Mouse (Mus musculus) heart, embryonic 12.5 days (tissue): ENCODE results near the gene Tmem169. TPM values are rescaled to one million over a fixed set of nuclear protein-coding genes. Genes with fewer than 3 reads are reported as not detected.

Experiments
- ATAC-seq: fragments of 200-750 bp; cut with Nextera tagmentation; 2 replicates; pipeline ENCODE4 v1.8.0; 2017; ENCODE audit warnings: moderate TSS enrichment, moderate library complexity; ENCODE audit not compliant: insufficient number of reproducible peaks, low FRiP score
- H3K27ac ChIP-seq: fragments of 300-500 bp; sonication (generic); 2 replicates; pipeline ENCODE4 v1.5.1; 2016; ENCODE audit warnings: mild to moderate bottlenecking, moderate library complexity; ENCODE audit not compliant: poor library complexity, severe bottlenecking
- H3K27me3 ChIP-seq: fragments of 300-500 bp; sonication (generic); replicated peaks from 2 replicates; pipeline ENCODE4 v1.6.1; 2016; ENCODE audit warnings: mild to moderate bottlenecking, moderate library complexity
- H3K36me3 ChIP-seq: fragments of 300-500 bp; sonication (generic); 2 replicates; pipeline ENCODE4 v1.6.1; 2016; ENCODE audit warnings: mild to moderate bottlenecking, moderate library complexity
- H3K4me1 ChIP-seq: fragments of 300-500 bp; sonication (generic); replicated peaks from 2 replicates; pipeline ENCODE4 v1.6.1; 2016; ENCODE audit warnings: mild to moderate bottlenecking
- H3K4me2 ChIP-seq: fragments of 300-500 bp; sonication (generic); 2 replicates; pipeline ENCODE4 v1.6.1; 2016; ENCODE audit warnings: mild to moderate bottlenecking, moderate library complexity
- H3K4me3 ChIP-seq: fragments of 300-500 bp; sonication (generic); 2 replicates; pipeline ENCODE4 v1.5.1; 2016; ENCODE audit warnings: mild to moderate bottlenecking
- H3K9ac ChIP-seq: fragments of 300-500 bp; sonication (generic); 2 replicates; pipeline ENCODE4 v1.6.1; 2016; ENCODE audit warnings: mild to moderate bottlenecking, moderate library complexity
- H3K9me3 ChIP-seq: fragments of 300-500 bp; sonication (generic); replicated peaks from 2 replicates; pipeline ENCODE4 v1.6.1; 2016; ENCODE audit warnings: mild to moderate bottlenecking, moderate library complexity
- WGBS: fragments of 180-500 bp; shearing (Covaris S2); methylation state at CpG from one replicate; pipeline ENCODE4 v1.1.7; 2016; 5-methylcytosine and 5-hydroxymethylcytosine counted together
- polyA plus RNA-seq: library from polyadenylated mRNA; unstranded; fragments of >200 nt; fragmentation: Nextera tagmentation; extraction: Ambion mirVana; gene quantifications from 2 replicates; pipeline ENCODE4 v1.2.1, GENCODE M21; 2016

The Tmem169 gene
- polyA plus RNA-seq, 1 experiment from 2014 or later = 0.29 TPM

DNA sequence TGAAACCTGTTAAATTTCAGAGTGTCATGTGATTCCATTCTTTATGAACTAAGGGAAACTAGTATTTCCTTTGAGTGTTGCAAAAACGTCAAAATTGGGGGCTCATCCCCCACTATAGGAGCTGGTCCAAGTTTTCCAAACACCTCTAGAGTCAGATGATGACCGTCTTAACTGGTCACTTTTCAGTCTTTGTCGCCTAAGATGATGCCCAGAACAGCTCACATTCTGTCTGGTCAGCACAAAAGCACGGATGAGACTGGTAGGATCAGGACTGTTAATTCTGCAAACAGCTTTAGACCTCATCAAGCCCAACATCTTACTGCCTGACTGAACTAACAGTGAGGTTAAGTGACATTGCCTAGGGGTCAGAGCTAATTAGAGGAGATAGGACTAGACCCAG is 24.8 kb downstream of the Tmem169 start:
- Histone ChIP-seq H3K9me3 (no peaks in the 10 kb centered on the region), H3K9ac (no peak overlapping the region), H3K4me2 (no peak overlapping the region), H3K27me3 (peaks cover 1% of the 10 kb centered on the region), H3K4me1 (no peaks in the 10 kb centered on the region), H3K4me3 (no peak overlapping the region), H3K36me3 (peaks cover 9% of the 10 kb centered on the region; the same call in 1 of the 2 replicates), H3K27ac (no peak overlapping the region)
- ATAC-seq = no peak
- 62% methylated on average over 4 of the region's 4 CpGs for WGBS

- H3K4me3 ChIP-seq = no peak overlapping the region
- ATAC-seq = no peak
- no peak overlapping the region for H3K4me2 ChIP-seq
- H3K4me1 ChIP-seq = no peaks in the 10 kb centered on the region
- peaks cover 7% of the 10 kb centered on the region for H3K27me3 ChIP-seq
- peaks cover 9% of the 10 kb centered on the region; the same call in 1 of the 2 replicates for H3K36me3 ChIP-seq
- H3K9me3 ChIP-seq = no peaks in the 10 kb centered on the region
- no peak overlapping the region for H3K27ac ChIP-seq
- WGBS = 80% methylated on average over 6 of the region's 6 CpGs
- no peak overlapping the region for H3K9ac ChIP-seq
Observed at GRCm38 (mm10) chr1:72309744-72310424, 25.7 kb downstream of the Tmem169 start.

DNA sequence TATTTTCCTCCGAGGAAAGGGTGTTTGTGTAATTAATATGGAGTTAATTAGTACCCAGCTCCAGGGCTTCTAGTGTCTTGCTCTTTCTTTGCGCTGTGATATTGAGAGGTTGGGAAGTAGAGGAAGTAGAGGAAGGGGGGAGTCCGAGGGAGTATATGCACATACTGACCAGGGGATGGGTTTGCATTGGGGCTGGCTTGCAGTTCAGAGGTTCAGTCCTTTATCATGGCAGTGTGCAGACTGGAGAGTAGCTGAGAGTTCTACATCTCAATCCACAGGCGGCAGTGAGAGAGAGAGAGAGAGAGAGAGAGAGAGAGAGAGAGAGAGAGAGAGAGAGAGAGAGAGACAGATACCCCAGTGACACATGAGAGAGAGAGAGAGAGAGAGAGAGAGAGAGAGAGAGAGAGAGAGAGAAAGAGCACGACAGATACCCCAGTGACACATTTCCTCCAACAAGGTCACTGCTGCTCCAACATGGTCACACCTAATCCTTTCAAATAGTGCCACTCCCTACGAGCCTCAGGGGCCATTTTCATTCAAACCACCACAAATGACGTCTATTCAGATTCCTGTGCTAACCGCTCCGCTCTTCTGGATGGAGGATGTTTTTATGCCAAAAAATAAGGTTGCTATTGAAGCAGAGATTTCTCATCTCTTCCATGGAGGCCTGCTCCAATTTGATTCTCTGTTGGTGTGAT is 28.7 kb downstream of the Tmem169 start:
- Histone ChIP-seq H3K9ac (no peak overlapping the region), H3K27ac (no peak overlapping the region), H3K4me2 (no peak overlapping the region), H3K4me3 (no peak overlapping the region), H3K36me3 (peaks cover 20% of the 10 kb centered on the region; the same call in 1 of the 2 replicates), H3K4me1 (no peaks in the 10 kb centered on the region), H3K9me3 (no peaks in the 10 kb centered on the region), H3K27me3 (peaks cover 17% of the 10 kb centered on the region)
- 86% methylated on average over 9 of the region's 9 CpGs for WGBS
- no peak for ATAC-seq

DNA sequence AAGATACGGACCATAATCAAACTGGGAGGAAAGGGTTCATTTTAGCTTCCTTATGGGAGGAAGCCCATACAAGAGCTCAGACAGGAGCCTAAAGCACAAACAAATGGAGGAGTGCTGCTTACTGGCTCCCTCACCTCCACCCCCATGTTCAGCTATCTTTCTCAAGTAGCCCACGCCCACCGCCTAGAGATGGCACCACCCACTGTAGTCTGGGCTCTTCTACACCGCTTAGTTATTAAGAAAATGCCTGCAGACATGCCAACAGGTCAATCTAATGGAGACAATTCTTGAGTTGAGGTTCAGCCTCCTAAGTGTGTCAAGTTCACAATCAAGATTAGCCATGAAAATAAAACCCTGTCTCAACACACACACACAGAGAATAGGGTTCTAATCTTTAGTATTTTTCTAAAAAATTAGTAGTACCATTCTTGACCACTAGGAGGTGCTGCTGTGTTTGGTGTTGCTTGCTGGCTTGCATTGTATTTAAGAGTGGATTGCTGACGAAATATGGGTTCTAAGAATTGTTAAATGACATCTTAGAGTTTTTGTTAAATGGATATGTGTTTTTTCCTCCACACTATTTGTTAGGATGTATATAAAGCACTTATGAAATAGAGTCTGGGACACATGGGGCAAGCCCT is 29.4 kb downstream of the Tmem169 start:
- no peak overlapping the region for H3K27ac ChIP-seq
- H3K4me2 ChIP-seq = no peak overlapping the region
- H3K27me3 ChIP-seq = peaks cover 23% of the 10 kb centered on the region
- H3K4me1 ChIP-seq = no peaks in the 10 kb centered on the region
- no peak for ATAC-seq
- no peak overlapping the region for H3K9ac ChIP-seq
- 74% methylated on average over 5 of the region's 5 CpGs for WGBS
- H3K36me3 ChIP-seq = peaks cover 20% of the 10 kb centered on the region; the same call in 1 of the 2 replicates
- no peaks in the 10 kb centered on the region for H3K9me3 ChIP-seq
- H3K4me3 ChIP-seq = no peak overlapping the region

- H3K9me3 ChIP-seq = no peaks in the 10 kb centered on the region
- H3K36me3 ChIP-seq = peaks cover 34% of the 10 kb centered on the region
Observed at GRCm38 (mm10) chr1:72315447-72315846, 31.3 kb downstream of the Tmem169 start.

GRCm38 (mm10) chr1:72316409-72316808 is 32.2 kb downstream of the Tmem169 start:
- 52% methylated on average over 8 of the region's 8 CpGs for WGBS
- Histone ChIP-seq H3K36me3 (peaks cover 44% of the 10 kb centered on the region), H3K4me3 (no peak overlapping the region), H3K9ac (no peak overlapping the region), H3K27ac (no peak overlapping the region), H3K4me2 (no peak overlapping the region), H3K4me1 (no peaks in the 10 kb centered on the region), H3K27me3 (peaks cover 40% of the 10 kb centered on the region), H3K9me3 (no peaks in the 10 kb centered on the region)
- ATAC-seq = no peak

More at GRCm38 (mm10) chr1:72315447-72315846, 31.3 kb downstream of the Tmem169 start:
- Histone ChIP-seq H3K4me1 (no peaks in the 10 kb centered on the region), H3K27ac (no peak overlapping the region), H3K9ac (no peak overlapping the region), H3K4me3 (no peak overlapping the region), H3K27me3 (peaks cover 40% of the 10 kb centered on the region), H3K4me2 (no peak overlapping the region)
- 82% methylated on average over 4 of the region's 4 CpGs for WGBS
- no peak for ATAC-seq

DNA sequence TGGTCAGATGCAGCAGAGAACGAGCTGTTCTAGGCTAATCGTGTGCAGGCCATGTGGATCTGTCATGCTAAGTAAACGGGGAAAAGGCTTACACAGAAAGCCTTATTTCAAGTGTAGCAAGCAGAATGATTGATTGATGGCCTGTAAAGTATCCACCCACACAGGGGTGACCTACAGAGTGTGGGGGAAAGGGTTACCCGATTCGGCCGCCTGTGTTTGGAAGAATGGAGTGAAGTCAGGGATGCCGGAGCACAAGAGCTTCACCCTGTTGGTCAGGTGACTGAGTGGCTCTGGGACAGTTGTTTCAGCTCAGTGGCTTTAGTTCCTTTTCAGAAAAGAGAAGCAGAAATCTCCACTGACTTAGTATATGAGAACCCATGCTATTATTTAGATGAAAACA is 32.7 kb downstream of the Tmem169 start:
- 81% methylated on average over 7 of the region's 7 CpGs for WGBS
- H3K9me3 ChIP-seq = no peaks in the 10 kb centered on the region
- no peak for ATAC-seq
- H3K4me2 ChIP-seq = no peak overlapping the region
- H3K4me3 ChIP-seq = no peak overlapping the region
- peaks cover 40% of the 10 kb centered on the region for H3K27me3 ChIP-seq
- H3K27ac ChIP-seq = no peak overlapping the region
- H3K9ac ChIP-seq = no peak overlapping the region
- no peaks in the 10 kb centered on the region for H3K4me1 ChIP-seq
- H3K36me3 ChIP-seq = peaks cover 44% of the 10 kb centered on the region

DNA sequence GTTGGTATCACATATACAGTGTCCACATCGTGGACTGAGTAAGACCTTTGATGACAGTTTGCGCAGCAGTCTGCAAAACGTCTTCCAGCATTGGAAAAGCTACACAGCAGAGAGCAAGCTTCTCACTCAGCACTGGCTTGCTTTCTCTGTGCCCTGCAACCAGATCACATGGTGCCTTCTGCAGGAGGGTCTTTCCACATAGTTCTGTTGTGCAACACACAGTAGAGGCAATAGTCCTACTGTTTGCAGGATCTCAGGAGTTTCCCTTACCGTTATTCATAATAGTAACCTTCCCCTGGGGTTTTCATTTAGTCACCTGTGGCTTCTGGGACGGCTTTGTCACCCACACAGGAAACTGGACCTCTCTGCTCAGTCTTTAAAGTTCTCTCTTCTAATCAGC is 36.6 kb downstream of the Tmem169 start:
- H3K9ac ChIP-seq = no peak overlapping the region
- no peak overlapping the region for H3K27ac ChIP-seq
- no peak for ATAC-seq
- peaks cover 33% of the 10 kb centered on the region for H3K27me3 ChIP-seq
- H3K36me3 ChIP-seq = peaks cover 45% of the 10 kb centered on the region
- no peaks in the 10 kb centered on the region for H3K4me1 ChIP-seq
- no peak overlapping the region for H3K4me3 ChIP-seq
- H3K9me3 ChIP-seq = no peaks in the 10 kb centered on the region
- no peak overlapping the region for H3K4me2 ChIP-seq
- WGBS = 82% methylated on average over 5 of the region's 5 CpGs

- H3K27ac ChIP-seq = no peak overlapping the region
- H3K36me3 ChIP-seq = peaks cover 48% of the 10 kb centered on the region
- H3K4me1 ChIP-seq = 0 out of 2 replicates have a peak, but pooled peaks cover 3% of the 10 kb centered on the region
- ATAC-seq = no peak
- 92% methylated on average over 4 of the region's 4 CpGs for WGBS
- no peaks in the 10 kb centered on the region for H3K9me3 ChIP-seq
- H3K27me3 ChIP-seq = peaks cover 24% of the 10 kb centered on the region
- H3K4me3 ChIP-seq = no peak overlapping the region
- no peak overlapping the region for H3K4me2 ChIP-seq
- H3K9ac ChIP-seq = no peak overlapping the region
Observed at GRCm38 (mm10) chr1:72323248-72323647, 39.1 kb downstream of the Tmem169 start.

- Histone ChIP-seq H3K36me3 (peaks cover 49% of the 10 kb centered on the region), H3K4me1 (0 out of 2 replicates have a peak, but pooled peaks cover 3% of the 10 kb centered on the region), H3K4me3 (no peak overlapping the region), H3K27ac (no peak overlapping the region), H3K9ac (no peak overlapping the region), H3K27me3 (peaks cover 5% of the 10 kb centered on the region; the same call in 1 of the 2 replicates), H3K9me3 (no peaks in the 10 kb centered on the region), H3K4me2 (no peak overlapping the region)
- WGBS = 72% methylated on average over 11 of the region's 11 CpGs
- ATAC-seq = no peak
Observed at GRCm38 (mm10) chr1:72326162-72326821, 42.1 kb downstream of the Tmem169 start.

- WGBS = 87% methylated on average over 11 of the region's 11 CpGs
- Histone ChIP-seq H3K4me1 (no peaks in the 10 kb centered on the region), H3K27ac (no peak overlapping the region), H3K36me3 (peaks cover 37% of the 10 kb centered on the region), H3K9me3 (no peaks in the 10 kb centered on the region), H3K4me3 (no peak overlapping the region), H3K27me3 (no peaks in the 10 kb centered on the region), H3K9ac (no peak overlapping the region), H3K4me2 (no peak overlapping the region)
- no peak for ATAC-seq
Observed at GRCm38 (mm10) chr1:72334807-72335206, 50.6 kb downstream of the Tmem169 start.
